Mouse (Mus musculus): ENCODE measurements around the gene Lmo4.

The Lmo4 gene

GRCm38 (mm10) chr3:144204413-144205311 is at the start of gene Lmo4:
Gene Lmo4, minus strand, starts transcription at chr3:144205220.
- in situ Hi-C loops (cut with MboI, MseI): loop anchor here in 1 of 2 experiments (5.0 to 10.0 kb wide), 2 partner anchors 193 to 1370 kb away; partner anchors contain the start of gene Znhit6

DNA sequence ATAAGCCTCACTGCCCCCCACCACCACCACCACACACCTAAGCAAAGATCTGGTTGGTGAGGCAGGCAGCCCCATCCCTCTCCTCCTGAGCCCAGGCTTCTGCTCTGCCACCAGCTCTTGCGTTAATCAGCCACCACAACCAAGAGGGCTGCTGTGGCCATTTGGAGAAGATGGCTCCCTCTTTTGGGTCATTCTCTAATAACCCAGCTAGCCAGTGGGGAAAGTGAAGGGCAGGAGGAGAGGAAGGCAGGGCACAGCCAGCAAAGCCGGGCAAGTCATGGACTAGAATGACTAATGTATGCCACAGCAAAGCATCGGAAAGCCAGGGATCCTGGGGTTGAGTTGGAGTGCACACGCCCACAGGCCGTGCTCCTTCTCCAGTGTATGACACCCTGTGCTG is 49.3 kb upstream of the Lmo4 start:
- in situ Hi-C loops (cut with MboI, MseI): no loop called here

DNA sequence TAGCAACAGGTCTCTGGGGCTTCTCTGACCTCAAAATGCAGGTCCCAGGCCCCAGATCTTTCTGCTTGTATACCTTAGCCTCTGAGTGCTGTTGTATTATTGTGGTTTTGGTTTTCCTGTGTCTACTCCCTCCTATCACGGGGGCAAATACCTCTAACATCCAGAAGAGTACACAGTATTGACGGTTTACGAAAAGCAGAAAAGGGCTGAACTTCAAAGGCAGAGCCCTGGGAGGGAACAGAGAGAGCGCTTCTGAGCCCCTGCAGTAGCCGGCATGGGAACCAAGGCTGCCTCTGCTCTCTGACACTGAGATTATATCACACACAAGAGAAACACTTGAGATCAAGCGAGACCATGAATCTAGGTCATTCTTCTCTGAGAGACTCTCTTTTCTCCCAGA is 48.0 kb upstream of the Lmo4 start:
- in situ Hi-C loops (cut with MboI, MseI): no loop called here

DNA sequence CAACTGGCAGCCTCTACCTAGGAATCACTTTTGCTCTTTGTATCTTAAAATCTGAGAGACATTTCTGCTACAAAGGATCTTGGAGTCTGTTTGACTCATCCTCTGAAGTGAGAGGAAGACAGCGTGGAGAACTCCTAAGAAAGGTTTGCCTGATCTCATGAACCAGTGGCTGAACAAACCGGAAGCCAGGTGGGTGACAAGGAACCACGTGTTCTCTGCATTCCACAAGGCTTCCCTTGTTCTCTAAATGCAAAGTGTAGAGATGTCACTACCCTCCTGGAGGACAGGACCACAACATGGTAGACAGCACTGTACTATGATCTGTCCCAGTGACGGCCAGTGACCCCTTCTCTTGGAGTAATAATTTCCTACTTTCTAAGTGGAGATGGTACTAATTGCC is 47.1 kb upstream of the Lmo4 start:
- in situ Hi-C loops (cut with MboI, MseI): no loop called here

DNA sequence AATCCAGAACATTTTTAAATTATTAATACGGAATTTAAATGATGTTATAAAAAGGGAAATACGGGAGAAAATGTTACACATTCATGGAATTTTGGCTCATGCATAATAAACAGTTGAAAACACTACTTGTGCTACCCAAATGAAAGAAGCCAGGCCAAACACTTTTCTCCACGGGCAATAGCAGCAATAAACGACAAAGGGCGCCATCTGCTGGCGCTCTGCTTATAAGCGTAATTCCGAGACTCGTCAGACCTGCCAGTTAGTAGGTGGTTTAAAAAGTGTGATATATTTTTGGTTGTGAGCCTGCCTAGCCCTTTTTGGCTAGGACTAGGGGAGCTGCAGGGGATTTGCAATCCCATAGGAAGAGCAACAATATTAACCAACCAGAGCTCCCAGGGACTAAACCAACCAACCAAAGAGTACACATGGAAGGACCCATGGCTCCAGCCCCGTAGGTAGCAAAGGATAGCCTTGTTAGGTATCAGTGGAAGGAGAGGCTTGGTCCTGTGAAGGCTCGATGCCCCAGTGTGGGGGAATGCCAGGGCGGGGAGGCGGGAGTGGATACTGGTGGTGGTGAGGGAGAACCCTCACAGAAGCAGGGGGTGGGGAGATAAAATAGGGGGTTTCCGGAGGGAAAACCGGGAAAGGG is 37.1 kb upstream of the Lmo4 start:
- in situ Hi-C loops (cut with MboI, MseI): no loop called here

- in situ Hi-C loops (cut with MboI, MseI): no loop called here
Measured at GRCm38 (mm10) chr3:144241161-144241560, 36.1 kb upstream of the Lmo4 start.

DNA sequence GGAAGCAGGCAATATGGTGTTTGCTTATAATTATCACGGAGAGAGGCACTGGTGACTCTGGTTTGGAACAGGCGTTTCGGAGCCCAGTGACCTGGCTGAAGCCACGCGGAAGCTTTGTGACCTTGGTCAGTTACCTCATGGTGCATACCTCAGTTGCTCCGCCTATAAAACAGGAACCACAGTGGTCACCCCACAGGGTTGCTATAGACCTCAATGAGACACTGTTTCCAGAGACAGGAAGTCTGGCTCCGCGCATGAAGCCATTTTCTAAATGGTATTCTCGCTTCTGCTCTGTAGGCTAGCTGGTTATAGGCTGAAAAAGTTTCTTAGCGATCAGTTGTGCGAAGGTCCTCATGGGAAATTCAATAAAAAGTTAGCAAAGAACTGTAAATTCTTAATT is 33.5 kb upstream of the Lmo4 start:
- in situ Hi-C loops (cut with MboI, MseI): no loop called here

- in situ Hi-C loops (cut with MboI, MseI): no loop called here
Measured at GRCm38 (mm10) chr3:144232347-144233008, 27.5 kb upstream of the Lmo4 start.

DNA sequence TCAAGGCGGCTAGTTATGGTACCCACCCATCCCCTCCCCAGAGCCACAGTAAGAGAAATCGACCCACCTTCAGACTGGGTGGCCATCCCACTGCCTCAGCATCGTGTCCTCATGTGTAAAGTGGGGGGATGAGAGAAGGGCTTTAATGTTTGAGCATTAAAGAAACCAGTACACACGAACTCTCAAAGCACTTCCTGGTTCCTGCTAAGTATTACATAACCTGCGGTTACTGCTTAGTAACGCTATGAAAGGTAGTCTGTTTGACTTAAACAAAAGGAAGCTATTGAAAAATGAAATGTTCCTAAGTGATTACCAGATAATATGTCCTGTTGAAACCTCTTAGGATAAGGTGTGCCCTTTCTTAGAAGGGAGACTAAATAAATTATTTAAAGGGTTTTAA is 26.9 kb upstream of the Lmo4 start:
- in situ Hi-C loops (cut with MboI, MseI): no loop called here

DNA sequence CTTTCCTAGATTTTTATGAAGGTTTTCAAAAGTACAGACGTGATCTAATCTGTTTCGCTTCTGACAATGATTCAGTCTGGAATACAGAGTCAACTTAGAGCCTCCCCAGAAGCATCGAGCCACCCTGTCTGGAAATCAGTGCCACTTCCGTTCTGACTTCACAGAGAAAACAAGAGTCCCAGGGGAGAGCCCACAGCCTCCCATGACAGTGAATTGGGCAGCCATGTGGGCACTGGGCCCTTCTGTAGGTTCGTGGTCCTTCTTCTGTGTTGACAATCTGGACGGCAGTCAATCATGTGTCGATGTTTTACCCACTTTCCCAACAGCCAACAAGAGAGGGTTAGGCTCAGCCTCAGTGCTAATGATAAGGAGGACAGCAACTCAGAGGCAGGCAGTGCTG is 26.4 kb upstream of the Lmo4 start:
- in situ Hi-C loops (cut with MboI, MseI): no loop called here

- in situ Hi-C loops (cut with MboI, MseI): no loop called here
Measured at GRCm38 (mm10) chr3:144230016-144230415, 25.0 kb upstream of the Lmo4 start.

DNA sequence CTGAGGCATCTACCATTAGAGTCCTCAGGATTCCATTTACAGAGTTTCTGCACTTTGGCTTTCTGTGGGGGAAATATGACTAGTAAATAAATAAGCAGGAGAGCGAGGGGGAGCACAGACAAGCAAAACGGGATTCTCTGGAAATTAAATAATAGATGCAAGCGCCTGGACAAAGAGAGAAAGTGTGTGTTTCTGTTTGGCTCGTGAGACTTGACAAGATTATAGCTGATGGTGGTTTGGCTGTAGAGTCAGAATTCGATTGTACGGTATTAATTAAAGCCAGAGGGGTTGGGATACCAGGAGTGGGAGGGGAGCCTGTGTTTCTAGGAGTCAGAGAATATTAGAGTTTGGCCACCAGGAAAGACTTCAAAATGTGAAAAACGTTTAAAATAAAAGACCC is 24.3 kb upstream of the Lmo4 start:
- in situ Hi-C loops (cut with MboI, MseI): no loop called here

GRCm38 (mm10) chr3:144225456-144226240 is 20.6 kb upstream of the Lmo4 start:
- in situ Hi-C loops (cut with MboI, MseI): no loop called here

DNA sequence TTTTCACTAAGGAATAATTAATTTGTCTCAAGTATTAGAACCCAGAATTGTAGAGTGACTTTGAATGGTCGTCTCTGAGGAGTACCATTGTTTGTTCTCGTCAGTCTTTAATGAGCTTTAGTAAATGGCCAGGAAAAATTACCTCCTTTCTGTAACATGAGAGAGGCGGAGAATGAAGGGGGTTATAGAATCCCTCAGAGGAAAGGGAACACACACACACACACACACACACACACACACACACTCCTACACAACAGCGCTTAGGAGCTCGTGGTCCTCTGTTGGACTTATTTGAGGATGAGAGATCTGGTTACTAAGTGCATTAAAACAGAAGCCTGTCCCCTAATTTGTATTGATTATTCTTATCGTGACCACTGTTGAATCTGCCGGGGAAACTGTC is 19.6 kb upstream of the Lmo4 start:
- in situ Hi-C loops (cut with MboI, MseI): no loop called here

- in situ Hi-C loops (cut with MboI, MseI): no loop called here
Measured at GRCm38 (mm10) chr3:144223377-144224105, 18.5 kb upstream of the Lmo4 start.

DNA sequence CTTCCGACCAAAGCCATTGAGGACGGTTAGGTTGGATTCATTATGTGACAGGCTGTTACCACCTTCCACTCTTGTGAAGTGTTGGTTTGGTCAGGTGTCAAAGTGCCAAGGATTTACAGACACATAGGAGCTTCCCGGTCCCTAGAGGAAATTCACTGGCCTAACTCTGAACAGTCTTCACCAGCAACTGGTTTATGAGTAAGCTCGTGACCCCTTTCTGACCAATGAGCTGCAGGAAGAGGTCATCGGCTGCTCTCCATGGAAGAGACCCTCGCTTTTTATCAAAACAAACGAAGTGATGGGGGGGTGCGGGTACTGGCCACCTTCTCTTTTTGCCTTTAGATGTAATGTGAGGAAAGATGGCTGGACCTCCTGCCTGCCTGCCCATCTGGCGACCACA is 17.4 kb upstream of the Lmo4 start:
- in situ Hi-C loops (cut with MboI, MseI): no loop called here

GRCm38 (mm10) chr3:144207498-144207897 is 2.5 kb upstream of the Lmo4 start:
- in situ Hi-C loops (cut with MboI, MseI): loop anchor here in 1 of 2 experiments (5.0 to 10.0 kb wide), 2 partner anchors 190 to 1367 kb away; partner anchors contain the start of gene Znhit6

DNA sequence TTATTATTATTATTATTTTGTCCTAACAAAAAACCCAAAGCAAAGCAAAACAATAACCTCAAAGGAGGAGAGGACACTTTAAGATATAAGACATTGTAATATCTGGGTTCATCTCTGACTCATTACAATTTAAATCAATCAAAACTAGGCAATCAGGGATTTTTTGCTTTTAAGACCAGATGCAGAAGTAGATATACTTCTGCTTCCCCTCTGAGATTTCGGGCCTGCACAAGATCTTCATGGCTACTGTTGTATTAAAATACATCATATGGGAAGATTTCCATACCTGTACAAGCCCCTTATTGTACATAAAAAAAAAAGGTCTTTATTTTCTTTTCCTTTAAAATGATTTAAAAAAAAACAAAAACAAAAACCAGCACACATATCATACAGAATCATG is 1.9 kb upstream of the Lmo4 start:
- in situ Hi-C loops (cut with MboI, MseI): loop anchor here in 1 of 2 experiments (5.0 to 10.0 kb wide), 2 partner anchors 190 to 1368 kb away; partner anchors contain the start of gene Znhit6

DNA sequence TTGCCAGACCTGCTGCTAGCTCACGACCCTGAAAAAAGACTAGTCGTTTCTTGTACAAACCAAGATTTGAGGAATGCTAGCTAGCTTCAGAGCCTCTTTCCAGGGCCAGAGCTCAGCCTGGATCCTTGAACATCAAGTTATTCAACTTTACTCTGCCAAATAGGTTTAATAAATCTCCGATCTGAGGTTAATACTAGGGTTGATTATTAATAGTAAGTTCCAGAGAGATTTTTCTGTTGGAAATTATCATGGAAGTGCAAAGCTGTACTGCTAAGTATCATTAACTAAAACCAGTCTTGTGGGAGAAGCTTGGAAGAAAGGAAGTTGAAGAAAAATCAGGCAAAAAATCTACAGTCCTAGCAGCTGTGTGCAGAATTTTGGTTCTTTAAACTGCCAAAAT is 1.2 kb upstream of the Lmo4 start:
- in situ Hi-C loops (cut with MboI, MseI): loop anchor here in 1 of 2 experiments (5.0 to 10.0 kb wide), 2 partner anchors 191 to 1369 kb away; partner anchors contain the start of gene Znhit6

DNA sequence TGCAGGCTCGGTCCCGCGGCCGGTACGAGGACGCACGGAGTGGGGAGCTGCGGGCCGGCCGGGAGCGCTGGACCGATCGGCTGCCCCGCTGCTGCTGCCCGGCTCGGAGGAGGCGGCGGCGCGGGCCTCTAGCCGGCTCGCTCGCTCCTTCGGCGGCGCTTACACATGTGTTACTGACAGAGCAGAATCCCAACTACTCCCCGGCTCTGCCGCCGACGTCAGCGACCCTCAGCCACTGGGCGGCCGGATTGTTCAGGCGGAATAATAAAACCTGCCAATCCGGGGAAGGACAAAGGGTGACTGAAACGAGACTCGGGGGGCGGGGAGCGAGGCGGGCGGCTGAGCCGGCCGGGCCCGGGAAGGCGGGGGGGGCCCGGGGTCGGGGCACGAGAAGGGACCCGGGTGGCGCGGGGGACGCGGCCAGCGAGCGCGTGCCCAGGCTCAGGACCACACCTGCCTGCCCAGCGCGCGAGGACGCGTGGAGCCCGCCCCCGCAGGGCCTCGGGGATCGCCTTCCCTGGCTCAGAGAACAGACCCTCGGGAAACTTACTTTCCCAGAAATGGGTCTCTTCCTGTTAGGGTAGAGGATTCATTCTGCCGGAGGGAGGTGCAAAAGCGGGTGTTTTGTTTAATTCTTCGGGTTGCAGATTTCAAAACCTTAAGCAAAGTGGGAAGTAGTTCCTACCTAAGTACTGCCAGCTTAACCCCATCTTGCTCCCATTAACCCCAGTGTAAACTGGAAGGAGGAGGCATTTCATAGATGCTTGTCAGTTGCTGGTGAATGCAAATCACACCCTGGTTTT is 532 bp upstream of the Lmo4 start:
- in situ Hi-C loops (cut with MboI, MseI): loop anchor here in 1 of 2 experiments (5.0 to 10.0 kb wide), 2 partner anchors 192 to 1369 kb away; partner anchors contain the start of gene Znhit6
